In genomic region chr7:126541661-126542060, GRCm38 (mm10) we compare ENCODE assay signal across 27 mouse cellular contexts. TPM values are rescaled to one million over a fixed set of nuclear protein-coding genes. Genes with fewer than 3 reads are reported as not detected.
A peak's percentile ranks its signal among the peaks of the same experiment; 100 is the strongest.
DNase-seq lines count a peak whose midpoint lies in the region; ATAC-seq and TF ChIP-seq lines count a peak whose summit lies in the region.
"Had no signal": no experiment of that assay in that cellular context is flagged by ENCODE, and none has a peak within 500 bp of the region (broad histone marks: within the 10 kb centered on the region; RNA-seq: fewer than 3 reads in every experiment).

No protein-coding gene starts in this region.

- H3K27me3 ChIP-seq in heart, embryonic 10.5 days (ENCODE audit: insufficient read depth, poor library complexity, severe bottlenecking) = peaks cover 6% of the 10 kb centered on the region
- peaks cover 4% of the 10 kb centered on the region for H3K27me3 ChIP-seq in liver, postnatal 0 days (ENCODE audit: insufficient read depth, low read length)
- H3K27me3 ChIP-seq in stomach, postnatal 0 days (ENCODE audit: control insufficient read depth, insufficient read depth, low read length) = no peaks in the 10 kb centered on the region
- H3K27me3 ChIP-seq in kidney, embryonic 16.5 days (ENCODE audit: insufficient read depth, low read length) = peaks cover 5% of the 10 kb centered on the region
- H3K27me3 ChIP-seq: CH12.LX, Patski had no signal

- no peak overlapping the region for H3K4me3 ChIP-seq in heart, embryonic 10.5 days
- no peak overlapping the region for H3K4me3 ChIP-seq in liver, postnatal 0 days (ENCODE audit: low read depth, low read length)
- no peak overlapping the region for H3K4me3 ChIP-seq in stomach, postnatal 0 days (ENCODE audit: low read depth, low read length)
- no peak overlapping the region for H3K4me3 ChIP-seq in kidney, embryonic 16.5 days (ENCODE audit: low read length)

- intact Hi-C loops in heart, postnatal 36 days (cut with DNase I) = no loop called here

- ATAC-seq in liver, postnatal 0 days = no peak
- no peak for ATAC-seq in stomach, postnatal 0 days (ENCODE audit: low FRiP score, low TSS enrichment)
- ATAC-seq in kidney, embryonic 16.5 days (ENCODE audit: low FRiP score, low TSS enrichment) = no peak
- ATAC-seq: activated CD4-positive, CD25-positive, alpha-beta regulatory T cell, adult 4 months; CD4-positive, CD25-positive, alpha-beta regulatory T cell, adult 4 months; Patski had no signal

- no peaks in the 10 kb centered on the region for H3K9me3 ChIP-seq in heart, embryonic 10.5 days
- H3K9me3 ChIP-seq in liver, postnatal 0 days (ENCODE audit: low read length) = no peaks in the 10 kb centered on the region
- no peaks in the 10 kb centered on the region for H3K9me3 ChIP-seq in stomach, postnatal 0 days (ENCODE audit: control insufficient read depth, low read length)
- no peaks in the 10 kb centered on the region for H3K9me3 ChIP-seq in kidney, embryonic 16.5 days (ENCODE audit: low read length)
- H3K9me3 ChIP-seq: G1E had no signal

- peaks cover 33% of the 10 kb centered on the region for H3K36me3 ChIP-seq in heart, embryonic 10.5 days
- peaks cover 16% of the 10 kb centered on the region for H3K36me3 ChIP-seq in liver, postnatal 0 days (replicated peaks; ENCODE audit: insufficient read depth, low read length)
- H3K36me3 ChIP-seq in stomach, postnatal 0 days (ENCODE audit: control insufficient read depth, insufficient read depth, low read length) = peaks cover 6% of the 10 kb centered on the region
- peaks cover 16% of the 10 kb centered on the region for H3K36me3 ChIP-seq in kidney, embryonic 16.5 days (ENCODE audit: insufficient read depth, low read length)

- H3K4me1 ChIP-seq in heart, embryonic 10.5 days = no peaks in the 10 kb centered on the region
- H3K4me1 ChIP-seq in liver, postnatal 0 days (ENCODE audit: insufficient read depth) = no peaks in the 10 kb centered on the region
- no peaks in the 10 kb centered on the region for H3K4me1 ChIP-seq in stomach, postnatal 0 days (replicated peaks; ENCODE audit: control insufficient read depth, insufficient read depth)
- no peaks in the 10 kb centered on the region for H3K4me1 ChIP-seq in kidney, embryonic 16.5 days (ENCODE audit: insufficient read depth, low read length)

- H3K27ac ChIP-seq in heart, embryonic 10.5 days = no peak overlapping the region
- H3K27ac ChIP-seq in liver, postnatal 0 days (ENCODE audit: low read depth) = no peak overlapping the region
- no peak overlapping the region for H3K27ac ChIP-seq in stomach, postnatal 0 days (replicated peaks)
- no peak overlapping the region for H3K27ac ChIP-seq in kidney, embryonic 16.5 days (ENCODE audit: low read length)

- no peak for TF ChIP-seq CTCF in liver, postnatal 0 days (IDR thresholded peaks at IDR 0.05; ENCODE audit: low read depth)
- no peak for TF ChIP-seq CTCF in stomach, postnatal 0 days (IDR thresholded peaks at IDR 0.05; ENCODE audit: low read depth)

- no peak overlapping the region for H3K4me2 ChIP-seq in liver, postnatal 0 days (ENCODE audit: low read depth, low read length)
- H3K4me2 ChIP-seq in stomach, postnatal 0 days (replicated peaks; ENCODE audit: low read depth) = no peak overlapping the region
- H3K4me2 ChIP-seq in kidney, embryonic 16.5 days (replicated peaks; ENCODE audit: low read depth, low read length) = no peak overlapping the region

- peak; percentile 74 for DNase-seq in heart, adult 11 months
- DNase-seq in heart, postnatal 36 days = no peak
- peak; percentile 57 for DNase-seq in heart, embryonic 10.5 days (ENCODE audit: low spot score)
- no peak for DNase-seq in heart, postnatal 4 days
- peak; percentile 5 for DNase-seq in liver, postnatal 0 days
- DNase-seq in liver = no peak
- DNase-seq in stomach, postnatal 0 days (ENCODE audit: low spot score) = peak; percentile 4
- DNase-seq: adrenal gland, adult 2 months; adrenal gland, adult 8-10 months; adrenal gland, postnatal 10 days; adrenal gland, postnatal 14 days; adrenal gland, postnatal 25 days; adrenal gland, postnatal 36 days; B cell, adult 2 months; cerebellum, adult 11 months; cerebellum, adult 11-12 months had no signal

- no peak overlapping the region for H3K9ac ChIP-seq in liver, postnatal 0 days (replicated peaks)
- no peak overlapping the region for H3K9ac ChIP-seq in stomach, postnatal 0 days (ENCODE audit: low read length)
- H3K9ac ChIP-seq in kidney, embryonic 16.5 days (replicated peaks; ENCODE audit: low read length) = no peak overlapping the region

- TF ChIP-seq EP300 in liver, postnatal 0 days (IDR thresholded peaks at IDR 0.05; ENCODE audit: low read depth) = no peak
- TF ChIP-seq EP300 in stomach, postnatal 0 days (optimal IDR thresholded peaks at IDR 0.05) = no peak

- WGBS in heart, embryonic 10.5 days = 84% methylated on average over 1 of the region's 1 CpGs
- 48% methylated on average over 1 of the region's 1 CpGs for WGBS in liver, postnatal 0 days (ENCODE audit: insufficient replicate concordance)
- 73% methylated on average over 1 of the region's 1 CpGs for WGBS in stomach, postnatal 0 days
- WGBS in kidney, embryonic 16.5 days = 80% methylated on average over 1 of the region's 1 CpGs

RNA-seq across cellular contexts. Expression of gene Eif3c, which starts 24.6 kb away (rescaled TPM):
- 100 to 1,000 TPM; 156 to 157 TPM for total RNA-seq in heart, postnatal 36 days (2021)
- 155 and 179 TPM in 2 replicates for polyA plus RNA-seq in heart, embryonic 10.5 days (2016; fragmentation: Nextera tagmentation; extraction: Ambion mirVana)
- total RNA-seq in heart, postnatal 4 days (2021) = 100 to 1,000 TPM; 159 to 161 TPM
- polyA plus RNA-seq in liver, postnatal 0 days (2015; fragmentation: Nextera tagmentation; extraction: Ambion mirVana) = 78.4 and 90.9 TPM in 2 replicates
- 150 and 163 TPM in 2 replicates for polyA plus RNA-seq in stomach, postnatal 0 days (2015; fragmentation: Nextera tagmentation; extraction: Ambion mirVana)
- 200 and 219 TPM in 2 replicates for polyA plus RNA-seq in kidney, embryonic 16.5 days (2015; fragmentation: Nextera tagmentation; extraction: Ambion mirVana)

RNA-seq across cellular contexts. Expression of gene Atxn2l, which starts 38.4 kb away (rescaled TPM):
- total RNA-seq in heart, postnatal 36 days (2021) = 10 to 100 TPM; 37.1 to 37.9 TPM
- 43.6 and 52.3 TPM in 2 replicates for polyA plus RNA-seq in heart, embryonic 10.5 days (2016; fragmentation: Nextera tagmentation; extraction: Ambion mirVana)
- total RNA-seq in heart, postnatal 4 days (2021) = 10 to 100 TPM; 60.0 to 65.7 TPM
- polyA plus RNA-seq in liver, postnatal 0 days (2015; fragmentation: Nextera tagmentation; extraction: Ambion mirVana) = 12.0 and 13.6 TPM in 2 replicates
- 16.9 and 19.6 TPM in 2 replicates for polyA plus RNA-seq in stomach, postnatal 0 days (2015; fragmentation: Nextera tagmentation; extraction: Ambion mirVana)
- polyA plus RNA-seq in kidney, embryonic 16.5 days (2015; fragmentation: Nextera tagmentation; extraction: Ambion mirVana) = 41.5 and 47.9 TPM in 2 replicates

RNA-seq across cellular contexts. Expression of gene Apobr, which starts 43.1 kb away (rescaled TPM):
- total RNA-seq in heart, postnatal 36 days (2021) = under 1 TPM; 0.41 to 0.53 TPM
- polyA plus RNA-seq in heart, embryonic 10.5 days (2016; fragmentation: Nextera tagmentation; extraction: Ambion mirVana) = 0.18 and 0.23 TPM in 2 replicates
- under 1 TPM; 0.21 to 0.95 TPM for total RNA-seq in heart, postnatal 4 days (2021)
- 3.0 and 4.0 TPM in 2 replicates for polyA plus RNA-seq in liver, postnatal 0 days (2015; fragmentation: Nextera tagmentation; extraction: Ambion mirVana)
- polyA plus RNA-seq in stomach, postnatal 0 days (2015; fragmentation: Nextera tagmentation; extraction: Ambion mirVana) = 0.46 and 0.56 TPM in 2 replicates
- polyA plus RNA-seq in kidney, embryonic 16.5 days (2015; fragmentation: Nextera tagmentation; extraction: Ambion mirVana) = 0.96 and 1.1 TPM in 2 replicates

RNA-seq across cellular contexts. Expression of gene Cln3, which starts 44.0 kb away (rescaled TPM):
- total RNA-seq in heart, postnatal 36 days (2021) = 10 to 100 TPM; 14.8 to 16.3 TPM
- 19.8 and 23.3 TPM in 2 replicates for polyA plus RNA-seq in heart, embryonic 10.5 days (2016; fragmentation: Nextera tagmentation; extraction: Ambion mirVana)
- 10 to 100 TPM; 13.4 to 14.0 TPM for total RNA-seq in heart, postnatal 4 days (2021)
- polyA plus RNA-seq in liver, postnatal 0 days (2015; fragmentation: Nextera tagmentation; extraction: Ambion mirVana) = 12.3 and 14.6 TPM in 2 replicates
- 17.2 and 17.7 TPM in 2 replicates for polyA plus RNA-seq in stomach, postnatal 0 days (2015; fragmentation: Nextera tagmentation; extraction: Ambion mirVana)
- polyA plus RNA-seq in kidney, embryonic 16.5 days (2015; fragmentation: Nextera tagmentation; extraction: Ambion mirVana) = 39.3 and 41.3 TPM in 2 replicates

RNA-seq across cellular contexts. Expression of gene Il27, which starts 53.1 kb away (rescaled TPM):
- total RNA-seq in heart, postnatal 36 days (2021) = not detected
- polyA plus RNA-seq in heart, embryonic 10.5 days (2016; fragmentation: Nextera tagmentation; extraction: Ambion mirVana) = not detected in 2 replicates
- total RNA-seq in heart, postnatal 4 days (2021) = not detected
- 0.18 and 0.21 TPM in 2 replicates for polyA plus RNA-seq in liver, postnatal 0 days (2015; fragmentation: Nextera tagmentation; extraction: Ambion mirVana)
- 0.10 and 0.13 TPM in 2 replicates for polyA plus RNA-seq in stomach, postnatal 0 days (2015; fragmentation: Nextera tagmentation; extraction: Ambion mirVana)
- not detected in 2 replicates for polyA plus RNA-seq in kidney, embryonic 16.5 days (2015; fragmentation: Nextera tagmentation; extraction: Ambion mirVana)
- total RNA-seq: adrenal gland, adult 2 months; adrenal gland, adult 8-10 months; adrenal gland, postnatal 10 days; adrenal gland, postnatal 14 days; adrenal gland, postnatal 25 days; adrenal gland, postnatal 36 days; adrenal gland, postnatal 4 days; CH12.LX; ES-E14; G1E; MEL had no signal
- polyA plus RNA-seq: activated CD4-positive, CD25-positive, alpha-beta regulatory T cell, adult 4 months; brain, embryonic 14.5 days; C2C12; CD4-positive, CD25-positive, alpha-beta regulatory T cell, adult 4 months; G1E had no signal

Comparison
In these comparisons a context has a peak if more than half of its experiments do, and no peak if none do; other contexts are left out.
1. DNase-seq: peak in heart, adult 11 months (single experiment), heart, embryonic 10.5 days (single experiment), liver, postnatal 0 days (single experiment) and stomach, postnatal 0 days (single experiment); none in heart, postnatal 36 days (0 of 2), heart, postnatal 4 days (single experiment) and liver (single experiment).